Comparison of ENCODE assay signal across 8 mouse cellular contexts in the genomic region with DNA sequence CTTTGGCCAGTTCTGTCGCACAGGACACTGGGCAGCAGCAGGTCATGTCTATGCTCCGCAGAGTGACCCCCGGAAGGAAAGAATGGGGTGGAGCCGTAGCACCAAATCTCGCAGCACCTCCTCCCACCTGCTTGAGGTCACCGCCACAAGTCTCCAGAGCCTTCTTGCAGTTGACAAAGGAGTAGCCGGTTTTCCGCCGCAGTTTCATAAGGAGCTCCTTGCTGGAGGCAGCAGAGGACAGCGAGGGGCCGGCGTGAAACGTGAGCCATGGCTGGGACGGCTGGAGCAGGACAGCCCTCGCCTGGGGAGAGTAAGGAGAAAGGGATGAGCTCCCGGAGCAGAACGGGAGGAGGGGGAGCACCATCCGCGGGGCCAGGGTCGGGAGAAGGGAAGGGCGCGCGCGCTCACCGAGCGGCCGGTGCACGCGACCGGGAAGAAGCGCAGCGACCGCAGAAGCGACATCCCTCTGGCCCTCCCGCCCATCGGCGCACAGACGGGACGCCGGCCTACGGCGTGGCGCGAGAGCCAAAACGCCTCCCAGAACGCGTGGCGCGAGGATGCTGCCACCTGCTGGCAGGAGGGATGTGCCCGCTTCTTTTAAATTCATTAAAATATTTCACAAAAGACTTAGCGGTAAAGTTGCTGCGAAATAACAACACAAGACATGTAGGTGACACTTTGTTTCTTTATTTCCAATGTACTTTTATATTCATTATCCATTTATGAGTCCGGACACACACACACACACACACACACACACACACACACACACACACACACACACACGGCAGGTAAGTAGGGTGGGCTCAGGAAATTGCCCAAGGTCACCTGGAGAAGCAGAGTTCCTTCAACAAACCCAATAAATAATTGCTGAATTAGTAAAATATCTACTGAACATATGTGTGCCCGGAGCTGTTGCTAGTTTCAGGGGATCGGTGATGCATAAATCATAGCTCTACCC. TPM values are rescaled to one million over a fixed set of nuclear protein-coding genes. Genes with fewer than 3 reads are reported as not detected.
DNase-seq lines count a peak whose midpoint lies in the region; ATAC-seq and TF ChIP-seq lines count a peak whose summit lies in the region.

Gene Tsfm (minus strand): TSS at position 505 of the 961 bp plus-strand sequence.

- peak; percentile 87 for ATAC-seq in forebrain, embryonic 15.5 days (replicated peaks)
- ATAC-seq in neutrophil, adult 5-6 weeks (ENCODE audit: extremely low read depth, insufficient number of reproducible peaks, low FRiP score, poor library complexity, severe bottlenecking) = peak; percentile 95

- intact Hi-C loops in heart, postnatal 25 days (cut with DNase I) = loop anchor here (1.0 to 2.0 kb wide), 2 partner anchors 40 to 111 kb away; no protein-coding TSS in a partner anchor

- in situ Hi-C loops in ES-E14 (cut with MboI; ENCODE audit: low sequenced_read_pairs in 2 of 2, unreplicated experiment in 2 of 2) = no loop called here

- peak within 1 kb of the TSS; percentile 54 for H3K27ac ChIP-seq in ES-E14 (ENCODE audit: insufficient read depth, low read depth, low read length, poor library complexity, severe bottlenecking)
- peak within 1 kb of the TSS; percentile 73 for H3K27ac ChIP-seq in forebrain, embryonic 15.5 days (replicated peaks)

- DNase-seq in ES-E14 (ENCODE audit: low read depth, low spot score) = peak; percentile 81
- peak; percentile 88 for DNase-seq in cerebellum, adult 11-12 months
- peak; percentile 76 for DNase-seq in heart, postnatal 25 days (ENCODE audit: low spot score)
- DNase-seq in layer of hippocampus, adult 18-20 months (ENCODE audit: low spot score in 2 of 2) = peak; percentile 89 to 93
- peak; percentile 90 for DNase-seq in lung, adult 2 months
- DNase-seq in thymus, adult 18-20 months = peak; percentile 79 to 82

- no peaks in the 10 kb centered on the region for H3K27me3 ChIP-seq in forebrain, embryonic 15.5 days

- peaks cover 18% of the 10 kb centered on the region for H3K36me3 ChIP-seq in ES-E14 (ENCODE audit: control insufficient read depth, insufficient read depth, low read length, poor library complexity, severe bottlenecking)
- peaks cover 27% of the 10 kb centered on the region for H3K36me3 ChIP-seq in forebrain, embryonic 15.5 days

- H3K4me1 ChIP-seq in ES-E14 (ENCODE audit: control insufficient read depth in 2 of 2, insufficient read depth in 2 of 2, low read length in 2 of 2, poor library complexity in 1 of 2) = peaks cover 0 to 9% of the 10 kb centered on the region in 2 experiments; a peak in 1 of 4 replicates
- H3K4me1 ChIP-seq in forebrain, embryonic 15.5 days = peaks cover 14% of the 10 kb centered on the region
- peaks cover 3% of the 10 kb centered on the region; the same call in 1 of the 2 replicates for H3K4me1 ChIP-seq in lung, adult 2 months (ENCODE audit: control insufficient read depth, insufficient read depth, low read length)

- no peaks in the 10 kb centered on the region for H3K9me3 ChIP-seq in ES-E14 (ENCODE audit: control insufficient read depth, insufficient read depth, low read depth, low read length)
- no peaks in the 10 kb centered on the region for H3K9me3 ChIP-seq in forebrain, embryonic 15.5 days

- peak; percentile 55; the same call in 1 of the 2 replicates for TF ChIP-seq POLR2A in lung, adult 2 months (IDR thresholded peaks at IDR 0.05; ENCODE audit: borderline replicate concordance, extremely low read depth, low read depth, low read length)

- peak; percentile 94 for TF ChIP-seq CTCF in lung, adult 2 months (IDR thresholded peaks at IDR 0.05; ENCODE audit: insufficient read depth, low read length)

- peak within 1 kb of the TSS; percentile 82 to 98 for H3K4me3 ChIP-seq in ES-E14 (ENCODE audit: insufficient read depth in 1 of 2, low read depth in 1 of 2, low read length in 2 of 2, poor library complexity in 1 of 2, severe bottlenecking in 1 of 2)
- H3K4me3 ChIP-seq in forebrain, embryonic 15.5 days = peak within 1 kb of the TSS; percentile 89
- H3K4me3 ChIP-seq in lung, adult 2 months (replicated peaks; ENCODE audit: extremely low read depth, low read depth, low read length) = peak within 1 kb of the TSS; percentile 96

- peak within 1 kb of the TSS; percentile 94 for H3K9ac ChIP-seq in ES-E14 (ENCODE audit: insufficient read depth, low read depth, low read length, poor library complexity, severe bottlenecking)
- peak within 1 kb of the TSS; percentile 90 for H3K9ac ChIP-seq in forebrain, embryonic 15.5 days (replicated peaks)

- WGBS in forebrain, embryonic 15.5 days = 6% methylated on average over 56 of the region's 56 CpGs
- 4% methylated on average over 56 of the region's 56 CpGs for WGBS in lung, adult 2 months

- peak within 1 kb of the TSS; percentile 91 for H3K4me2 ChIP-seq in forebrain, embryonic 15.5 days (replicated peaks)

TF ChIP-seq in ES-E14, 5 proteins besides CTCF, POLR2A, EP300 and RAD21:
- TF ChIP-seq ZNF384 (IDR thresholded peaks at IDR 0.05; ENCODE audit: low read depth, low read length) (no peak), ZC3H11A (IDR thresholded peaks at IDR 0.05; ENCODE audit: borderline replicate concordance, low read depth, low read length) (peak; percentile 52; the same call in 1 of the 2 replicates), CHD2 (IDR thresholded peaks at IDR 0.05; ENCODE audit: low read depth, low read length) (0 out of 2 replicates have a peak, but pooled peaks have one; percentile 37), HCFC1 (IDR thresholded peaks at IDR 0.05; ENCODE audit: borderline replicate concordance, insufficient read depth, low read length) (peak; percentile 79)

RNA-seq across cellular contexts. Expression of gene Tsfm, which starts in this region (rescaled TPM):
- total RNA-seq in ES-E14 (2012; rRNA removed) = 52.8 and 60.9 TPM in 2 replicates
- 67.3 and 70.6 TPM in 2 replicates for polyA plus RNA-seq in forebrain, embryonic 15.5 days (2015; fragmentation: Nextera tagmentation; extraction: Ambion mirVana)
- 10 to 100 TPM; 66.1 to 67.4 TPM for total RNA-seq in heart, postnatal 25 days (2021)
- total RNA-seq in layer of hippocampus, adult 18-20 months (2021) = 10 to 100 TPM; 28.0 to 29.0 TPM
- 22.4 and 25.1 TPM in 2 replicates for polyA plus RNA-seq in lung, adult 2 months (2012; rRNA removed)
- total RNA-seq in neutrophil, adult 5-6 weeks (2017) = 8.6 and 12.9 TPM in 2 replicates

Comparison
In these comparisons a context has a peak if more than half of its experiments do, and no peak if none do; other contexts are left out.
1. Peak in every context shown above with its lines: DNase-seq, ATAC-seq, H3K4me3 ChIP-seq and H3K27ac ChIP-seq.